Mouse (Mus musculus): ENCODE measurements at regions not wholly inside any gene's neighbourhood (a gene's known extent, or its start where the extent isn't known, plus 50 kb on each side); places are given as distances from the start of the nearest gene placed in this dataset.

- in situ Hi-C loops (cut with MboI, MseI) = loop anchor here (10.0 kb wide), 1 partner anchor 759 kb away; no protein-coding TSS in a partner anchor
Measured at GRCm38 (mm10) chr3:149115901-149116300, 125.5 kb upstream of the Adgrl2 start.

GRCm38 (mm10) chr3:149112878-149113277, 122.5 kb upstream of the Adgrl2 start:
- in situ Hi-C loops (cut with MboI, MseI) = loop anchor here (10.0 kb wide), 1 partner anchor 762 kb away; no protein-coding TSS in a partner anchor

DNA sequence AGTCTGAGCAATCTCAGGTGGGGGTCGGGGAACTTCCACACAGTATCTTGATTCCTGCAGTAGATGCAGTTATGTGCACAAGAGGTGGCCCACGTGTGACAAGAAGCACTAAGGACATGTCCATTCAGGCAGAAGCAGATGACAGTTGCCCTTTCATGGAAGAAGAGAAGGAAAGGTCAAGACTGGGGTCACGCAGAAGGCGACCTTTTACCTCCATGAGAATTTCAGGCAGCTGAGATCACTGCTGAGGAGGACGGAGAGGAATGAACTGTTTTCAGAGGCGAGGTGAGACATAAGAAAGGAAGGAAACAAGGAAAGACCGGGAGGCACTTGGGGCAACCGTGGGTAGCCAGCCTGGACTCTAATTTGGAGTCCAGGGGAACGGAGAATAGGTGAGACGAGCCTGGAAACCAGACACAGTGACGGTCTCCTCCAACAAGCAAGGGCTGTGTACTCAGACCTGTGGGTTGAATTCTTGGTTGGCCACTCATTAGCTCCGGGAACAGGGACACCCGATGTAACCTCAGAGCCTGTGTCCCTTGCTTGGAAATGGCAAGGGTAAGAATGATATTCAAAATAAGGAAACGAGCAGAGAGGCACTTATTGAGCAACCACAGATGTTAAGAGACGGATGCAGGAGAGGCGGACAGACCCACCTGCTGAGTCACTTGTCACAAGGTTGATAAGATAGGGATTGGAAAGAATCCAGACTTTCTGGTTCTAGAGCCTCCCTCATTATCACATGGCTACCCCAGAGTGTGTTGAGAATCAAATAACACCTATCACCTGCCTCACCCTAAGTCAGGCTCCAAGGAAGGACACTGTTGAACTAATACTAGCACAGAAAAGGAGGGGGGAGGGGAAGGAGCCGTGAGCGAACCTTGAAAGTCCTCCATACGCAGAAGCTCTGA, 121.4 kb upstream of the Adgrl2 start:
- in situ Hi-C loops (cut with MboI, MseI) = loop anchor here (10.0 kb wide), 1 partner anchor 763 kb away; no protein-coding TSS in a partner anchor

DNA sequence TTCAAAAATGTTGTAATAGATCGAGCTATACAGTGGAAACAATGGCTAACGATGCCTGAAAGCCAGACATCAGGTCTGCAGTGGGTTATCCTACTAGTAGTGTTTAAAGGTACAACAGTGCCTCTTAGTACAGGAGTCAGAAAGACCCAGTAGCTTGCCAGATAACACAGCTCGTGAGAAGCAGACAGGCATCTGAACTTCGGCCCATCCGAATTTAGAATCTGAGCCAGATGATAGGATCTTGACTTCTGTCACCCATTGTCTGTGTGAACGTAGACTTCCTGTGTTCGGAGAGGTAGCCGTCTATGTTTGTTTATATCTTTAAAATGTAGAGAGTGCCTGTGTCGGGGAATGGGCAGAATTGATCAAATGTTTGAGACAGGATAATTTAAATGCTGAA, 120.5 kb upstream of the Adgrl2 start:
- in situ Hi-C loops (cut with MboI, MseI) = loop anchor here (10.0 kb wide), 1 partner anchor 764 kb away; no protein-coding TSS in a partner anchor

DNA sequence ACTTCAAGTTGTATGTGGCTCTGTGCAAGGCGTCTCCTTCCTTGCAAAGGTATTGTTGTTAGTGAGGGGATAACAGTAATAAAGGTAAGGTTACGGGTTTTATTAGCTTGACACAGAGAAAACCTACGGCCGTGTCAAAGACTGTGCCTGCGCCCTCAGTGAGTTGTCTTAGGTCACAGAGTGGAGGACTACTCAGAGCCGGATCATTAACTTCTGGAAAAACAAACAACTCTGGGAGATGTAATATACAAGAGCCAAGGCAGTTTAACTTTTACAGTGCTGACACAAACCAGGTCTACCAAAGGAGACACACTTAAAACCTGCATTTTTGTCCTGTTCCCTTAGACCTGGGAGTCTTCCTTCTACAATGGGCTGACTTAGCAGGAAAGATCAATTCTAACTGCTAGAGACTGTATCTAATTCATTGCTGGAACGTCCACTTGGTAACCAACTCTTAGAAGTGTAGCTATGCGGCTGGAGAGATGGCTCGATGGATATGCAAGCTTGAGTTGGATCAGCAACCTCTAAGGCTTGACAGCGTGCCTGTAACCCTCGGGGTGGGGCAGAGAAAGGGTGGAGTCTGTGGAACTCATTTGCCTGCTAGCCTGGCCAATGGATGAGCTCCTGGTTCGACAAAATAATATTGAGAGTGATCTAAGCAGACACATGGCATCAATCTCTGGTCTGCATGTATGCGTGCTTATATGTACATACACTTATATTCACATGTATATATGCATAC, 115.5 kb upstream of the Adgrl2 start:
- in situ Hi-C loops (cut with MboI, MseI) = no loop called here

GRCm38 (mm10) chr3:149105181-149105580, 114.8 kb upstream of the Adgrl2 start:
- in situ Hi-C loops (cut with MboI, MseI) = no loop called here

GRCm38 (mm10) chr3:149104080-149104479, 113.7 kb upstream of the Adgrl2 start:
- in situ Hi-C loops (cut with MboI, MseI) = no loop called here

DNA sequence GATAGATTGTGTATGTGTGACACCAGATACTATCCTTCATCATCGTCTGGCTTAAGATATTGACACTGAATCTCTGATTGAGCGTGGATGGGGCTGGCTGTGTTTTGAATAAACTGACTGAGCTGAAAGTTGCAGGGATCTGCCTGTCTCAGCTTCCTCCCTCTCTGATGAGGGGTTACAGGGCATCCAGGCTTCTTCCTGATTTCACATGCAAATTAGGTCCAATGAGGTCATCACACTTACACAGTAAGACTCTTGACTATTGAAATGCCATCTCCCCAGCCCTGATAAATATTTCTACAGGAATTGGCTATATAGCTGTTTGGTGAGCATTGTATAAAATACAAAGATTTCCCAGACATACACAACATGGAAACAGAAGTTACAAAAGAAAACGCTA, 113.1 kb upstream of the Adgrl2 start:
- in situ Hi-C loops (cut with MboI, MseI) = no loop called here

GRCm38 (mm10) chr3:149102846-149103245, 112.5 kb upstream of the Adgrl2 start:
- in situ Hi-C loops (cut with MboI, MseI) = no loop called here

GRCm38 (mm10) chr3:149101785-149102184, 111.4 kb upstream of the Adgrl2 start:
- in situ Hi-C loops (cut with MboI, MseI) = no loop called here

DNA sequence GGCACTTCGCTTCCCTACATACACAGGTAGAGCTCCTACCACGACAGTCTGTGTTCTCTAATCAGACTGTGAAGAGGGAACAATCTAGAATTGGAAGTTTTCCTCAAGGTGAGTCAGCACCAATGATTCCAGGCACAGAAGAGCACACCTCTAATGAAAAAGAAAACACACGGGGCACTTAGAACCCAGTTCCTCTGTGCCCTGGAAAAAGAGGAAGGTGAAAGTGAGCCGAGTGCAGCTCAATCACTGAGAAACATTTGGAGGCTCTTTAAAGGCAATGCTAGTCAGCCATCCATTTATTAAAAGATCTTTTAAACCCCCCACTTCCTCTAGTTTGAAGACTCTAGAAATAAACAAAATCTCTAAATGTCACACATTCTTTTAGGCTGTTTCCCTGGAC, 108.4 kb upstream of the Adgrl2 start:
- in situ Hi-C loops (cut with MboI, MseI) = no loop called here

DNA sequence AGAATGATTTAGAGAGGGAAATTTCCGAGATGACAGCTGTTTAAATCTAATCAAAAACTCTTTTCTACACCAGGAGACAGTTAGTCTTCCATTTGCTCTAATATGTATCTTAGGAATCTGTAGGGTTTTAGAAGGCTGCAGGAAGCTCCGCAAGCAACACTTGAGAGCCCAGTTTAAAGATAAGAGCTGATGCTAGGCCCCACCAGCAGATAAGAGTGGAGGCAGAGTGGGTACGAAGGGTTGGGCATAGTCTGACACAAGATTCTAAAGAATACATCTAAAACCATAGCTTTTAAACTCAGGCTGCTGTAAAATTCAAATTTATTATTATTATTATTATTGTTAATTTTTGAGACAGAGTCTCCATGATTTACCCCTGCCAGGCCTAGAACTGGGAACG, 106.7 kb upstream of the Adgrl2 start:
- in situ Hi-C loops (cut with MboI, MseI) = no loop called here

- in situ Hi-C loops (cut with MboI, MseI) = no loop called here
Measured at GRCm38 (mm10) chr3:149092649-149093048, 102.3 kb upstream of the Adgrl2 start.

GRCm38 (mm10) chr3:149090103-149090502, 99.7 kb upstream of the Adgrl2 start:
- in situ Hi-C loops (cut with MboI, MseI) = no loop called here

DNA sequence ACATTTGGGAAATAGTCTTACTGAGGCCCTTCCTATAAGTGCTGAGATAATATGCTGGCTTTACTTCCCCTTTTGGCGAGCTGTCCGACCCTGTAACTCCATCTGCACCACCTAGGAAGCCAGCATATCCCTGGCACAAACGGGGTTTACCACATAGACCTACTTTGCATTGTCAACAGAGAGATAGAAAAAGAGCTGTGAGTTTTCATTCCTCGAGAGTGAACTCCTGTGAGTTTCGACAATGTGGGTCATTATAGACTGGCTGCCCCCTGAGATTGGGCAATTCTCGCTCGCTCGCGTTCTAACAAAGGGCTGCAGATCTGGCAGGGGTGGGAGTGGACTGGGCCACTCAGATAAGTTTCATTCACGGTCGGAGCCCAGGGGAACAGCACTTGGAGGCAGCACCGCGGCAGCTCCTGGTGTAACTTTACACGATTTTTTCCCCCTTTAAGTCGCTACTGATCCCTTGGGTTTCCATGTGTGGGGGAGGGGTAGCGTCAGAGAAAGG, 98.3 kb upstream of the Adgrl2 start:
- in situ Hi-C loops (cut with MboI, MseI) = no loop called here

DNA sequence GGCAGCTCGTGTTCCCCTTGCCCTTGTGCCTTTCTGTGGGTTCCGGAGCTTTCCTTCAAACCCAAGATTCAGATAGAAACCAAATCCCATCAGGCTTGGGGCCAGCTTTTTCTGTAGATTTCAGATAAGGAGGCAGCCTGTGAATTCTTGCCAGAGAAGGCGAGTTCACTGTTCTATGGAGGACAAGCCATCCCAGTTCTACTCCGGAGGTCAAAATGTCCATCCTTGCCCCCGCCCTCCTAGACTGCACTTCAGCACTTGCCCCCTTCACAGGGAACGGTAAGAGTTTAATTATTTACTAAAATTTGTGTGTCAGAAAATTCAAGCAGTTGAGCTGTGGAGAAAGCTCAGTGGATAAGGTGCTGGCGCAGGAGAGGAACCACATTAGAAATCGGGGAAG, 97.1 kb upstream of the Adgrl2 start:
- in situ Hi-C loops (cut with MboI, MseI) = no loop called here

- in situ Hi-C loops (cut with MboI, MseI) = no loop called here
Measured at GRCm38 (mm10) chr3:149086704-149087103, 96.3 kb upstream of the Adgrl2 start.

DNA sequence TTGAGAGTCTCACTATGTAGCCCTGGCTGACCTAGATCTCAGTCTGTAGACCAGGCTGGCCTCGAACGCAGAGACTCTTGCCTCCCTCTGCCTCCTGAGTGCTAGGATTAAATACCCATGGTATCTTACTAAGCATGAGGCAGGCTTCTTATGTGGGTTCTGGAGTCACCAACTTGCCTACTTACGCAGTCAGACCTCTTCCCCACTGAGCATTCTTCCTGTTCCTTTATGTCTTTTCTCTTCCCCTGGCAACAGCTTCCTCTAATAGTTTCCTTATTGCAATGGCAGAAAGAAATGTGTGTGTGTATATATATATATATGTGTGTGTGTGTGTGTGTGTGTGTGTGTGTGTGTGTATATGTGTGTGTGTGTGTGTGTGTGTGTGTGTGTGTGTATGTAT, 95.7 kb upstream of the Adgrl2 start:
- in situ Hi-C loops (cut with MboI, MseI) = no loop called here

- in situ Hi-C loops (cut with MboI, MseI) = no loop called here
Measured at GRCm38 (mm10) chr3:149084861-149085598, 94.7 kb upstream of the Adgrl2 start.

DNA sequence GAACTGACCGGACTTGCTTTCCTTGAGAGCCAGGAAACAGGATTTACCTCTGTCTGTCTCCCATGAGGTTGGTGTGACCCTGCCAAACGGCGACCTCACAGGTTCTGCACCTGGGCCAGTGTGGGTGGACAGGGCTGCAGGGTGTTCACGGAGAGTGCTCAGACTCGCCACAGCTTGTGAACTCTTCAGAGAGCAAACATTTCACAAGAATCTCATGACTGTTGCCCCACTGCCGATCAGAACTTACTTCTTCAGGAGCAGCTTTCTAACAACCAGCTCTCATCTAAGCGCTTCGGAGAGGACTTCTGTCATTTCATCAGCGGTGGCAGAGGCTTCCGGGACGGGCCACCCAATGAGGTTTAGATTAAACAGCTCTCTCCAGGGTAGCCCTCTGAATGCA, 93.0 kb upstream of the Adgrl2 start:
- in situ Hi-C loops (cut with MboI, MseI) = no loop called here

GRCm38 (mm10) chr3:149078881-149079280, 88.5 kb upstream of the Adgrl2 start:
- in situ Hi-C loops (cut with MboI, MseI) = no loop called here

Measured in T-helper 2 cell (primary cell).